Mouse (Mus musculus): ENCODE measurements at regions not wholly inside any gene's neighbourhood (a gene's known extent, or its start where the extent isn't known, plus 50 kb on each side); places are given as distances from the start of the nearest gene placed in this dataset.

- DNase-seq (ENCODE audit: low spot score), result no peak
- Histone ChIP-seq H3K27ac (no peak overlapping the region), H3K36me3 (no peaks in the 10 kb centered on the region), H3K9me3 (no peaks in the 10 kb centered on the region), H3K4me1 (no peaks in the 10 kb centered on the region), H3K4me3 (peak overlapping the region; percentile 52), H3K27me3 (ENCODE audit: insufficient read depth, poor library complexity, severe bottlenecking) (no peaks in the 10 kb centered on the region)
- WGBS, result 7% methylated on average over 15 of the region's 20 CpGs
These were observed 110.4 kb downstream of the Dsel start for GRCm38 (mm10) chr1:111754263-111754857.
